Mouse (Mus musculus) testis, adult 2 months (tissue): ENCODE data around the gene Serpinb6a. TPM values are rescaled to one million over a fixed set of nuclear protein-coding genes. Genes with fewer than 3 reads are reported as not detected.

Source experiments
- H3K27ac ChIP-seq: fragments of 200-500 bp; 2 replicates; pipeline ENCODE4 v1.5.1; 2012; ENCODE audit warnings: low read depth, low read length; ENCODE audit not compliant: control insufficient read depth, insufficient read depth
- H3K27me3 ChIP-seq: fragments of 200-500 bp; 2 replicates; pipeline ENCODE4 v1.6.1; 2012; ENCODE audit warnings: mild to moderate bottlenecking, low read length, moderate library complexity; ENCODE audit not compliant: control insufficient read depth, insufficient read depth
- H3K36me3 ChIP-seq: fragments of 200-500 bp; 2 replicates; pipeline ENCODE4 v1.6.1; 2012; ENCODE audit warnings: mild to moderate bottlenecking, low read length; ENCODE audit not compliant: control insufficient read depth, insufficient read depth
- H3K4me1 ChIP-seq: fragments of 200-500 bp; 2 replicates; pipeline ENCODE4 v1.6.1; 2012; ENCODE audit warnings: low read length; ENCODE audit not compliant: control insufficient read depth, insufficient read depth
- H3K4me3 ChIP-seq: fragments of 200-500 bp; 2 replicates; pipeline ENCODE4 v1.5.1; 2012; ENCODE audit warnings: low read depth, mild to moderate bottlenecking, low read length, moderate library complexity, mixed read lengths; ENCODE audit not compliant: control insufficient read depth
- CTCF ChIP-seq: fragments of 200-500 bp; IDR thresholded peaks from 2 replicates; pipeline ENCODE4 v1.5.1; 2012; ENCODE audit warnings: low read depth, mild to moderate bottlenecking, inconsistent platforms, low read length, moderate library complexity; ENCODE audit not compliant: control insufficient read depth, insufficient read depth, insufficient replicate concordance
- POLR2A ChIP-seq: fragments of 200-500 bp; IDR thresholded peaks from 2 replicates; pipeline ENCODE4 v1.6.1; 2012; ENCODE audit warnings: low read depth, mild to moderate bottlenecking, inconsistent platforms, low read length, moderate library complexity; ENCODE audit not compliant: control insufficient read depth
- polyA plus RNA-seq: library from polyadenylated mRNA; depleted of rRNA; stranded (reverse); fragments of >200 nt; gene quantifications from 2 replicates; pipeline ENCODE4 v1.2.3, GENCODE M21; 2012; rRNA removed

The Serpinb6a gene
- 126 and 136 TPM in 2 replicates for polyA plus RNA-seq

DNA sequence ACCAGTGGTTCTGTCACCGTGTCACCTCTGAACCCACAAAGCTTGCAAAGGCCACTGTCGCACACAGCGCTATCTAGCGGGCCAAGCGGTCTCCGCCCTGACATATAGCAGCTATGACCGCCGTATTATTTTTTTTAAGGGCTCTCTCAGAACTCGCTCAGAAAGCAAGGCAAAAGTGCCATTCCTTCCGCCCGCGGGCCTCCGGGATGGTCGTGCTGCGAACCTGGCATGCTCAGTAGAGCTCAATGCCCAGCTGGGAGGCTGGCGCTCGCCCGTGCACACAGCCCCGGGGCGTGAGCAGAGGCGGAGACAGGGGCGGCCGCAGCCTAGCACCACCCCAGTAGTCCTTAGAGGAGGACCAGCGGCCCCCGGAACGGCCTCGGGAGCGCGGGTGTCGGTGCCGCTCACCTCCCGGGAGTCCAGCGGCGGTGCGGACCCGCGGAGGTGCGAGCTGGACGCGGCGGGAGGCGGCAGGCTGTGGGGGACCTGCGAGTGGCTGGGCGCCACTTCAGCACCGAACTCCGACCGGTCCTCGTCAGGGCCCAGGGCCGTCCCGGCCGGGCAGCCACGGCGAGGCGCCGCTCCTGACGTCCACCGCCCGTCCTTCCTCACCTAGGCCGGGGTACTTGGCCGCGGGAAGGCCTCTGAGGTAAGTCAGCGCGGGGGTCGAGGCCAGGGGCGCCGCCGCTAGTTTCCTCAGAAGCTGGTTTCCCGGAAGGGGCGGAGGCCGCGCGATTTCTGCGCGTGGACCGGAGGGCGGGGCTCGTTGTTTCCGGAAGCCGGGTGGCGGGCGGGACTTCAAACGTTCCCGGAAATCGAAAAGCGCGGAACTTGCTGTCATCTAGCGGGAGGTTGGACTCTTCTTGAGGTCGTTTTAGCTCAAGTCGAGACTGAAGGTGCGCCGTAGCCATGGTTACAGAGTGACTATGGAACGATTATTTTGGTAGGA is at the start of gene Serpinb6a, which contains the start of gene Ripk1:
Gene Serpinb6a (minus strand): TSS at position 737 of the 949 bp plus-strand sequence.
Gene Ripk1 (plus strand): TSS at position 306 of the 949 bp plus-strand sequence.
- H3K27me3 ChIP-seq: no peaks in the 10 kb centered on the region
- no peaks in the 10 kb centered on the region for H3K36me3 ChIP-seq
- H3K27ac ChIP-seq: peak within 1 kb of the TSS; percentile 96
- peak within 1 kb of the TSS; percentile 96 for H3K4me3 ChIP-seq
- peaks cover 8% of the 10 kb centered on the region for H3K4me1 ChIP-seq
- TF ChIP-seq CTCF: no peak
- peak; percentile 55; the same call in 1 of the 2 replicates for TF ChIP-seq POLR2A

- H3K36me3 ChIP-seq: no peaks in the 10 kb centered on the region
- H3K4me3 ChIP-seq: no peak overlapping the region
- H3K27ac ChIP-seq: no peak overlapping the region
- TF ChIP-seq POLR2A (no peak), CTCF (no peak)
- no peaks in the 10 kb centered on the region for H3K4me1 ChIP-seq
- H3K27me3 ChIP-seq: no peaks in the 10 kb centered on the region
Measured at GRCm38 (mm10) chr13:34051692-34052091, 49.1 kb upstream of the Serpinb6a start.

GRCm38 (mm10) chr13:34050479-34050878 is 47.9 kb upstream of the Serpinb6a start:
- Histone ChIP-seq H3K36me3 (no peaks in the 10 kb centered on the region), H3K4me1 (no peaks in the 10 kb centered on the region), H3K27me3 (no peaks in the 10 kb centered on the region), H3K4me3 (no peak overlapping the region), H3K27ac (no peak overlapping the region)
- no peak for TF ChIP-seq CTCF
- TF ChIP-seq POLR2A: no peak

- H3K36me3 ChIP-seq: no peaks in the 10 kb centered on the region
- H3K27me3 ChIP-seq: no peaks in the 10 kb centered on the region
- H3K4me1 ChIP-seq: no peaks in the 10 kb centered on the region
- TF ChIP-seq POLR2A (no peak), CTCF (no peak)
- no peak overlapping the region for H3K4me3 ChIP-seq
- H3K27ac ChIP-seq: no peak overlapping the region
Measured at GRCm38 (mm10) chr13:34047526-34047925, 44.9 kb upstream of the Serpinb6a start.

DNA sequence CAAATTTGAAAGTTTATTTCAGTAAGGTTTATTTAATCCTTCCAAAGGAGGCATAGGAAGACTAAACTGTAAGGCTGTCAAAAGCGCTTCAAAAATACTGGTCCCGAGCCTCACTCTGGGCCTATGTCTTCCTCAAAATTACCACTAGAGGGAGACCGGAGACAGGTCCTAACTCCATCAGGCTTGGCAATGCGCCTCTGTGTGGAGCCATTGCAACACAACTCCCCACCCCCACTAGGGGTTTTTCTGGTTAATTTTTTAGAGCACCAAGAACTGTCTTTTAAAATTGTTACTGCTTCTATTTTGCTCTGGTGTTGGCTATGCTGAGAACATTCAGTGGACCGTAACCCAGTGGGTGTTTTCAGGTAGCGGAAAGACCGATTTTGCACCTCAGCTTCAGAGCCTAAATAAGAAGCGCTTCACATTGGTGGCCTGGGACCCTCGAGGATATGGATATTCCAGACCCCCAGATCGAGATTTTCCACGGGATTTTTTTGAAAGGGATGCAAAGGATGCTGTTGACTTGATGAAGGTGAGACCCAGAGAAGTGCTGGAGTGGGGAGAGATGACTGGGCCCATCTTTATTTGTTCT is 43.9 kb upstream of the Serpinb6a start:
- Histone ChIP-seq H3K4me3 (no peak overlapping the region), H3K36me3 (no peaks in the 10 kb centered on the region), H3K4me1 (no peaks in the 10 kb centered on the region), H3K27ac (no peak overlapping the region), H3K27me3 (no peaks in the 10 kb centered on the region)
- TF ChIP-seq POLR2A (no peak), CTCF (peak; percentile 51; the same call in 1 of the 2 replicates)

GRCm38 (mm10) chr13:34045511-34046249 is 43.1 kb upstream of the Serpinb6a start:
- H3K36me3 ChIP-seq: no peaks in the 10 kb centered on the region
- TF ChIP-seq POLR2A (no peak), CTCF (no peak)
- H3K4me1 ChIP-seq: no peaks in the 10 kb centered on the region
- no peak overlapping the region for H3K27ac ChIP-seq
- H3K4me3 ChIP-seq: no peak overlapping the region
- H3K27me3 ChIP-seq: no peaks in the 10 kb centered on the region
